Mouse (Mus musculus): ENCODE data around the gene Barx2. TPM values are rescaled to one million over a fixed set of nuclear protein-coding genes. Genes with fewer than 3 reads are reported as not detected.

Barx2 gene
- polyA plus RNA-seq, 1 experiment: not detected

DNA sequence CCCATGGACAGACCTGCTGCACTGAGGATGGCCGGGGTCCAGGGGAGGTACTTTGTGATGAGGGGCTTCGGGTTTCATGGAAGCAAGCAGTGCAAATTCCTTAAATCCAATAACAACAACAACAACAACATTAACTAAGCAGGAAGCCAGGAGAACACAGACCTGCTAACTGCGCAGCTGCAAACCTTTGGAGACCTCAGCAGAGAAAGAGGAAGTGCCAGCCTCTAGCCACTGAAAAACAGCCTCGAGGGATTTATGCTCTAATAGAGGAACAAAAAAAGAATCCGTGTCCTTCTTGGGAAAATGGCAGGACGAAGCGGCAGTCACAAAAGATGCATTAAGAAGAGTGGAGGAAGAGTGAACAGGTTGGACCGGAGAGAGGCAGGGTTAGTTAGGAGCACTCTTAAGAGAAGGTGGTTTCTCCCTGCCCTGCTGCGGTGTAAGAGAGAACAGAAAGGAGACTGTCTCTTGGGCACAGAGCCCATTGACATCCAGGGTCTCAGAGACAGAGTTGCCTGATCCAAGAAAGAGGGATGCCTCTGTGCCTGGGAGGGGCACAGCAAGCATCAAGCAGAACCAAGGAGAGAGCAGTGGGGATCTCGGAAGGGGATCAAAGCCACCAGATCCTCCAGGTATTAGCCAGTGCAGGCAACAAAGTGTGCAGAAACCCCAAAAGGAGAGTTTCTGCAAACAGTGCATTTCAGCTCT, 72.0 kb downstream of the Barx2 start:
- TF ChIP-seq GATA1 (IDR thresholded peaks at IDR 0.05; ENCODE audit: borderline replicate concordance, low read length) (no peak), FLI1 (IDR thresholded peaks at IDR 0.05; ENCODE audit: low read length) (no peak)

DNA sequence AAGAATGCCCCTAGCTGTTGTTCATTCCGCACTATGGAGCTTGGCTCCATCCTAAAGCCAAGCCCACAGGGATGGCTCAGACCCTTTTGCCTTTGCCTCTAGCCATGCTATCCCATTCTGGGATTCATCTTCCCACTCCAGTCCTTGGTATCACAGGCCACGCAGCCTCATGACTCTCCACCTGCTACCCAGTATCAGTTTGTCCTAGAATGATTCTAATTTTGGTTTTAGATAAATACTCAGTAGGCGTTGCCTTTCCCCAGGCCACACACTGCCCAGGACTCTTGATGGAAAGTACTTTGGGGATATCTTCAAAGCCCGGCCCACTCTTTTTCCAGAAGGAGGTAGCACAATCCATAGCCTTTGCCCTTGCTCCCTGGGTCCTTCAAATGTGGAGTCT, 72.7 kb downstream of the Barx2 start:
- no peak overlapping the region for H3K4me3 ChIP-seq (replicated peaks)
- no peaks in the 10 kb centered on the region for H3K4me1 ChIP-seq
- no peaks in the 10 kb centered on the region for H3K36me3 ChIP-seq (replicated peaks; ENCODE audit: low read length)
- peaks cover 3% of the 10 kb centered on the region; the same call in 1 of the 2 replicates for H3K9me3 ChIP-seq
- no peaks in the 10 kb centered on the region for H3K27me3 ChIP-seq (replicated peaks)
- no peak for TF ChIP-seq GATA1 (IDR thresholded peaks at IDR 0.05; ENCODE audit: borderline replicate concordance, low read length)
- no peak for TF ChIP-seq FLI1 (IDR thresholded peaks at IDR 0.05; ENCODE audit: low read length)

More for the DNA sequence above, 72.0 kb downstream of the Barx2 start:
- H3K27me3 ChIP-seq (replicated peaks): no peaks in the 10 kb centered on the region
- H3K9me3 ChIP-seq: peaks cover 3% of the 10 kb centered on the region; the same call in 1 of the 2 replicates
- H3K36me3 ChIP-seq (replicated peaks; ENCODE audit: low read length): no peaks in the 10 kb centered on the region
- no peak overlapping the region for H3K4me3 ChIP-seq (replicated peaks)
- no peaks in the 10 kb centered on the region for H3K4me1 ChIP-seq

DNA sequence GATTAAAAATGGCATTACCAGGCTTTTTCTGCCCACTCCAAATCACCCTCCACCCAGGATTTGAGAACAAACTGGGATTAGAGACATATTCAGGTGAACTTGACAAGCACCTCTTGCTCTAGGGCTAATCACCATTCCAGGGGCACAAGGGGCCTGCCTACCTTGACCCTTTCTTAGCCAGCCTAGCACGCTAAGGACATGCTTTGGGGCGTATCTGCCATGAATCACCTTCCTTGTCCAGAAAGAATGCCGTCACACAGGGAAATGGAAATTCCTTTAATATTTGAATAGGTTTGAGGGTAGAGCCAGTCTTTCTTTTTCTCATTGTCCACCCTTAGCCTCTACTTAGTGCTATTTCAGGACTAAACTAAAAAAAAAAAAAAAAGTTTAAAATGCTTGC, 73.2 kb downstream of the Barx2 start:
- Histone ChIP-seq H3K4me3 (replicated peaks) (no peak overlapping the region), H3K27me3 (replicated peaks) (no peaks in the 10 kb centered on the region), H3K9me3 (peaks cover 3% of the 10 kb centered on the region; the same call in 1 of the 2 replicates), H3K36me3 (replicated peaks; ENCODE audit: low read length) (no peaks in the 10 kb centered on the region), H3K4me1 (no peaks in the 10 kb centered on the region)
- TF ChIP-seq FLI1 (IDR thresholded peaks at IDR 0.05; ENCODE audit: low read length) (no peak), GATA1 (IDR thresholded peaks at IDR 0.05; ENCODE audit: borderline replicate concordance, low read length) (no peak)

DNA sequence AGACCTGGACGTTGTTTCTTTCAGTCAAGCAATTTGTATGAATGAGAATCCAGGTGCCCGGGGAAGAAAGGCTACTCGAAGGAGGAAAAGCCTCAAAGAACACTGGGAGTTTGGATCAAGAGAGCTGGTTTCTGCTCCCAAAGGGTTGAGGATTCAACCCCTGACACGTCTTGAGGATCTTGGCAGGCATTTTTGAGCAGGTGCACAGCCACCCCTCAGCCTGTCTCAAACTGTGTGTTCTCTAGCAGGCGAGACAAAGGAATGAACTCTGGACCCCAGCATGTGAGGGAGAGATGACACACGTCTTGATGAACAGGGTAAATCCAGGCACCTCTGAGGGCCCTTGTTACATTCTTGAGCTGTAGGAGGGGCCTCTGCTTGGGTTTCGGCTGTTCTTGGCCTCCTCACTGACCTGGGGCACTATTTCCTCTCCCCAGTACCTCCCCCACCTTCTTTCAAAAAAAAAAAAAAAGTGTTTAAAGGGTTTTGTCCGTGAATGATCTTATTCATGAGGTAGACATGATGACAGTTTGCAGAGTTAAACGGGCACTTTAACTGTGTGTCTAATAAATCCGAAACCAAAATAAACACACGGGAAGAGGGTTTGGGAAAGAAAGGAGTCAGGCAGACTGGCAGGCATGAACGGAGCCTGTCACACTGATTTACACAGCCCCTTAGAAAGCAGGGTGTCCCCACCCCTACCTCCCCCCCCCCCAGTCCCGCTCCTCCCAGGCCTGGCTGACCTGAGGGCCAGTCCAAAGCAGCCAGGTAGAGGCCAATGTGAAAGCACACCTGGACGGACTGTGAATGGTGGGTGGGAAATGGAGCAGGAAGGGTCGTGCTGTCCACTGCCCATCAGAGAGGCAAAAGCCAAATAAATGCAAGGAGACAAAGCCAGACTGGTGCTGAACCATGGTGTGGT, 73.9 kb downstream of the Barx2 start:
- TF ChIP-seq GATA1 (IDR thresholded peaks at IDR 0.05; ENCODE audit: borderline replicate concordance, low read length) (no peak), FLI1 (IDR thresholded peaks at IDR 0.05; ENCODE audit: low read length) (no peak)
- Histone ChIP-seq H3K4me1 (no peaks in the 10 kb centered on the region), H3K27me3 (replicated peaks) (no peaks in the 10 kb centered on the region), H3K4me3 (replicated peaks) (no peak overlapping the region), H3K9me3 (peaks cover 3% of the 10 kb centered on the region; the same call in 1 of the 2 replicates), H3K36me3 (replicated peaks; ENCODE audit: low read length) (no peaks in the 10 kb centered on the region)

DNA sequence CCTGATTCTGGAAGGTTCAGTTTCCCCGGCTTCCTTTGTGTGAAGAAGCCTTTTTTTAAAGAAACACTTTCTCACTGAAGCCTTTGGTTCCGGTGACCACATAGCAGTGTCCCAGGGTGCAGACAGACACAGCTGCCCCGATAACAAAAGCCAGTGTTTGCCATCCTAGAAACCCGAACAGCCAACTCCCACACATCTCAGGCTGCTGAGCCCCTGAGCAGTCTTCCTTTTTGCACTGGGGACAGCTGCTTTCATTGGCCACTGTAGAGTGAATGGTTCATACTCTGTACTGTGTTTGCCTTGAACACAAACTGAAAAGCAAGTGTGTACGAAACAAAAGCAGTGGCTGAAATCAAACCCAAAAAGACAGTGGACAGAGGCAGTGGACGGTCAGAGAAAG, 75.2 kb downstream of the Barx2 start:
- TF ChIP-seq FLI1 (IDR thresholded peaks at IDR 0.05; ENCODE audit: low read length): no peak
- Histone ChIP-seq H3K4me1 (no peaks in the 10 kb centered on the region), H3K9me3 (peaks cover 3% of the 10 kb centered on the region; the same call in 1 of the 2 replicates), H3K4me3 (replicated peaks) (no peak overlapping the region), H3K36me3 (replicated peaks; ENCODE audit: low read length) (no peaks in the 10 kb centered on the region), H3K27me3 (replicated peaks) (no peaks in the 10 kb centered on the region)

DNA sequence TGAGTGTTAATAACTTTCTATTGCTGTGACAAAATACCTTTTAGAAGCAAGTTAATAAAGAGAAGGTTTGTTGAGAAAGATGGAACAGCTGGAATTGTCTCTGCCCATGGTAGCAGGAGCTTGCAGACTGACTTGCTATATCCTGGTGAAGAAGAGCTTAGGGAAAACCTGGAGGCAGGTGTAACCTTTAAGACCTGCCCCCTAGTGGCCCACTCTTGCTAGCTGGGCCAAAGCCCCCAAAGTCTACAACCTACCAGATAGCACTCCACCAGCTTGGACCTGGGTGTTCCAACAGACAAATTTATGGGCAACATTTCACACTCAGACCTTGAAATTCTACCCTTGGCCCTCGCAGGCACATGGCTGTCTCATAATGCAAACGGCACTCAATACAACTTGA, 104.5 kb downstream of the Barx2 start:
- no peaks in the 10 kb centered on the region for H3K36me3 ChIP-seq (replicated peaks; ENCODE audit: low read length)
- no peak overlapping the region for H3K4me3 ChIP-seq (replicated peaks)
- no peak for TF ChIP-seq GATA1 (IDR thresholded peaks at IDR 0.05; ENCODE audit: borderline replicate concordance, low read length)
- no peak for TF ChIP-seq FLI1 (IDR thresholded peaks at IDR 0.05; ENCODE audit: low read length)
- H3K9me3 ChIP-seq: no peaks in the 10 kb centered on the region
- no peaks in the 10 kb centered on the region for H3K4me1 ChIP-seq
- H3K27me3 ChIP-seq (replicated peaks): no peaks in the 10 kb centered on the region

DNA sequence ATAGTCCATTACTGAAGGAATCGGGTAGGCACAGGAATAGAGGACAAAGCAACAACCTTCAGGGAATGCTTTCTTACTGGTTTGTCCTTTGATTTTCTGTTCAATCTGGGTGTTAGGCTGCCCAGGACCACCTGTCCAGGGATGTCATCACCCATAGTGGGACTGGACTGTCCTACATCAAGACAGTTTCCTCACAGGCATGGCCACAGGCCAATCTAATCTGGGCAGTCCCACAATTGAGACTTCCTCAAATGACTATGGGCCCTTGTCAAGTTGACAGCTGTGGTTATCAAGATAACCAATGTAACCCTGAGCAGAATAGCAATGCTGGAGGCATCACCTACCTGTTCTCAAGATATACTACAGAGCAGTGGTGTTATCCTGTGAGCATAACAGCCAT, 110.6 kb downstream of the Barx2 start:
- no peaks in the 10 kb centered on the region for H3K36me3 ChIP-seq (replicated peaks; ENCODE audit: low read length)
- no peak overlapping the region for H3K4me3 ChIP-seq (replicated peaks)
- no peak for TF ChIP-seq GATA1 (IDR thresholded peaks at IDR 0.05; ENCODE audit: borderline replicate concordance, low read length)
- TF ChIP-seq FLI1 (IDR thresholded peaks at IDR 0.05; ENCODE audit: low read length): no peak
- no peaks in the 10 kb centered on the region for H3K9me3 ChIP-seq
- no peaks in the 10 kb centered on the region for H3K4me1 ChIP-seq
- H3K27me3 ChIP-seq (replicated peaks): no peaks in the 10 kb centered on the region

Other genes with a start within 250 kb of the Barx2 start
- not detected in 2 replicates for gene Arhgap32, start 202.7 kb upstream of the Barx2 start, polyA plus RNA-seq (2012; ENCODE audit: insufficient read depth, low replicate concordance)